Mouse (Mus musculus): ENCODE measurements around the gene Dclk3.

Dclk3 gene

DNA sequence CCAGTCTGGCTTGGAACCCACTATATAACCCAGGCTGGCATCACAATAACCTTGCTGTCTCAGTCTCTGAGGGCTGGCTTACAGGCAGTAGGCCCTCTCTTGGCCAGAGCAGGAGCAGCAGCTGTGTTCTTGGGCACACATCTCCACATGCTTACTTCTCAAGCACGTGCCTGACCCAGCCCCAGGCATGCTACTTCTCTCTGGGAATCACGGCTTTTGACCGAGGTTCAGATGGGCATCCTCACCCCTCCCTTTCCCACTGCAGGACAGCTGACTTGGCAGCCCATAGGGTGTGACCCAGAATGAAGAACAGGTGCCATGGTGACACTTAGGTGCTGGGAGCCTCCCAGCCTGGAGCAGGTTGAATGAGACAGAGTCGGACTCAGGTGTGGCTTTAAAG, 52.4 kb downstream of the Dclk3 start:
- no peak for DNase-seq

DNA sequence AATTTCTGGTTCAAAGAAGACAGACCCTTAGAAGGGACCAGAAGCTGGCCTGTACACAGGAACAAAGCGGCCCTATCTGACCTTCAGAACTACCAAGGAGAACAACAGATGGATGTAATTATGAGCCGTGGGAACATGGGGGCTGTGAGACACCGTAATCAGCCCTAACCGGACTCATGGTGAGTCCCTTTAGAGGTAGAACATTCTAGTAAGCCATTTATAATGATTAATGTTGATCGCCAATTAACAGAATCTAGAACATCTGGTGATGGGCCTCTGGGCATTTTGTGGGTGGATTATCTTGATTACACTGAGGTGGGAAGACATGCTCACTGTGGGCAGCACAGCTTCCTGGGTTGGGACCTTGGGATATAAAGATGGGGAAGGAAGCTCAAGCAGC, 54.6 kb downstream of the Dclk3 start:
- no peak for DNase-seq

DNA sequence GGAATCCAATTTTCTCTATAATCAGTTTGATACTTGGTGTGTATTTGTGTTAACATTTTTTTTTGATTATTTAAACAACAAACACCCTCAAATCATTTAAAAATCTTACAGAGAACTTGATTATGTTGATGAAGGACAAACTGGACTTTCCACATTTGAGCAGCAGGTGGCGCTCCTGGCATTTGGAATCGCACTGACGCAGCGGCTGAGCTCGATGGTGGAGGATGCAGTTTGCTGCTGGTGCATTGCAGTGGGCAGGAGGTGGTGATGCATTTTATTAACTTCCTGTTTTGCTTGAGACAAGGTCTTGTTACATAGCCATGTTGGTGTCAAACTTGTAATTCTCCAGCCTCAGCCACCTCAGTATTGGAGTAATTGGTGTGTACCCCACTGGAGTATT, 56.7 kb downstream of the Dclk3 start:
- peak; percentile 70 for DNase-seq

DNA sequence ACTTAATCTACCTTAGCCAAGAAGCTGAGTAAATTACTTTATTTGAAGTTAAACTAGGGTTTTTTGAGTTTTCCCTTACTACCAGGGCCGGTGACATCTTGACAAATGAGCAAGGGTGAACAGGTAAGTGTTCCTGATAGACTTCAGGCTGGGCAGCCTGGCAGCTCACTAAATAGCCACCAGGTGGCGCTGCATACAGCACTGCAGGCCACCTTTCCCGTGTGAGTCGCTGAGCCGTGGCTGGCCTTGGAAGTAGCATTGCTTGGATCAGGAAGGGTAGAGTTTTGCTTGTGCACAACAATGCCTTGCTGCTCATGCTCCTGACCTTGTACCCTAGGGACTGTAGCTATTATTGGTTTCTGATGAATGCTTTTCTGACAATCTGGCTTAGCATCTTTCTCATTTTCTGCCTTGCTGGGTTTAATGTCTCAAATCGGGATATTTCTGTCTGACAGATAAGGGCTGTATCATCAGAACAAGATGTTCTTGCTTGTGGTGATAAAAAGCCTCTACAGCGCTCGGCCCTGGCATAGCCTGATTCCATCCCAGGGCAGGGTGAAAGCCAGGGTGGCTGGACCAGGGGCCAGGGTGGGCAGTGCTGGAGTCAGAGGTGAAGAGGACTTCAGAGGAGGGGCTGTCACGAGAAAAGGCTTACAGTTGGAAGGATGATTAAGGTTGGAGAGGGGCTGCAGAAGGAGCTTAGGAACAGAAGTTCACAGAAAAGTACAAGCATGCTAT, 58.4 kb downstream of the Dclk3 start:
- DNase-seq, result peak; percentile 78

DNA sequence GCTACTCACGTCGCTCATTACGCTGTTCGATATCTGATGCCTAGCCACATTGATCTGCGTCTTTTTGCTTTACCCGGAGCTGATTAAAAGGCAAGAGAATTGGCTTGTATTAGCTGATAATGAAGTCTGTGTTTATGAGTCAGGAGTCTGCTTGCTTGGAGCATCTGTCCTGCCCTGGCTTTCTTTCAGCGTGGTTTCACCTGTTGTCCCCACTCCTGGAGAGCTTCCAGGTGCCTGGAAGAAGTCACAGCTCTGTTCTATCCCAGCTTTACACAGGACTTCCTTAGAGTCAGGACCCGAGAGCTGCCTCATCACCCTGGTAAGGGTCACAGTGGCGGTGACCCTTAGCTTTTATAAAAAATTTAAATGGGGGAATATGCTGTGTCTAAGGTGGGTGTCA, 61.3 kb downstream of the Dclk3 start:
- no peak for DNase-seq

DNA sequence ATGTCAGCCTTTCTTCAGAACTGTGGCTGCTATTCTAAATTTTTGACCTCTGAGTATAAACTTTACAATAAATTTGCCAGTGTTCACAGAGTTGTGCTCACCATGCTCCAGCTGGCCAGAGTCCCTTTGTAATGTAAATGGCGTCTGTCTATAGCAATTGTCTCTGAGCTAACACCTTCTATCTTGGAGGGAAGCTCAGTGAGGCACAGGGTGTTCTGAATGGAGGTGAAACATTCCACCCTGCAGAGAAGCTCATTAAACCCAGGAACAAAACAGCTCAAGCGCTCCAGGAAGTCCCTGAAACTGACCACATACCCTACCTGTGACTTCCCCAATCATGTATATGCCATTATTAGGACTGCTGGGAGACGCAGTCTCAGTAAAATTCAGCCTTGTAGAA, 67.2 kb downstream of the Dclk3 start:
- DNase-seq, result no peak

DNA sequence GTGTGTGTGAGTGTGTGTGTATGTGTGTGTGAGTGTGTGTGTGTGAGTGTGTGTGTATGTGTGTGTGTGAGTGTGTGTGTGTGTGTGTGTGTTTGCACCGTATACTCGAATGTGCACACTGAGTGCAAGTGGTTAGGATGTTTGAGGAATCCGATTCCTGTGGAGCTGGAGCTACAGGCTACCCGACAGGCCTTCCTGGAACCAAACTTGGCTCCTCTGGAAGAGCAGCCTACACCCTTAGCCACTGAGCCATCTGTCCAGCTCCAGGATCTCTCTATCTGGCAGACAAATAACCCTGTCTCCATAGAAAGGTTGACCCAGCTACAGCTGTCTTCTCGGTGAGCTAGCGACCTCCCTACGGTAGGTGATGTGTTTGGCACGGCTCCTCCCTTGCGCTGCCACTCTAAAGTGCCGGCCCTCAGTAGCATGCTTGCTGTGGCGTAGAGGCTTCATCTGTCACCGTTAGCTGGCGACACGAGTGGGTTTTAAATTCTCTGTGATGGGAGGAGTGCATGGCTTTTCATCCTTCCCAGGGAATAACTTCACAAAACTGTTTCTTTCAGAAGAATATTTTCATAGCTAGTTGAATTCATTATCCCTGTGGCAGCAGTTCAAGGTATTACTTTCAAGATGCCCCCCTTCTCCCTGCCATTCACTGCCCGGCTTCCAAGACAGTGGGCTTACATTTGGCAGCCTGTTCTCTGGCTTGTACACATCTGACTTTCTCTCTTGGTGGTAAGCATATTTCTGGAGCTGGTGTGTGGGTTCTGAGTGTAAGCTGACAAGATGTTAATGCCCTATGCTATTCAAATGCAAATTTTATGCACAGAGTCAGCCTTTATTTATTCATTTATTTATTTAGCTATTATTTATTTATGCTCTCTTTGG, 75.9 kb downstream of the Dclk3 start:
- no peak for DNase-seq

DNA sequence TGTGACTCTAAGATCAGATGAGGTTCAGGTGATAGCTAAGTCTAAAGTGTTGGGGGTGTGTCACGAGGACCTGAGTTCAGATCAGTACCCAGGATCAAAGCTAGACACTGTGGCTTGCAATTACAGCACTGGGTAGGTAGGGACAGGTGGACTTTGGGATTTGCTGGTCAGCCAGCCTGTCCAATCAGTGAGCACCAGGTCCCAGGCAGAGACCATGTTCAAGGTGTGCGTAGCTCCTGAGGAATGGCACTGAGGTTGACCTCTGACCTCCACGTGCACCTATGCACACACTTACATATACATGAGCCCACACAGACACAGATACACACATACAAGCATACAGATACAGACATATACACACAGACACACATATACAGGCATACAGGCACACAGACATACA, 76.7 kb downstream of the Dclk3 start:
- no peak for DNase-seq

DNA sequence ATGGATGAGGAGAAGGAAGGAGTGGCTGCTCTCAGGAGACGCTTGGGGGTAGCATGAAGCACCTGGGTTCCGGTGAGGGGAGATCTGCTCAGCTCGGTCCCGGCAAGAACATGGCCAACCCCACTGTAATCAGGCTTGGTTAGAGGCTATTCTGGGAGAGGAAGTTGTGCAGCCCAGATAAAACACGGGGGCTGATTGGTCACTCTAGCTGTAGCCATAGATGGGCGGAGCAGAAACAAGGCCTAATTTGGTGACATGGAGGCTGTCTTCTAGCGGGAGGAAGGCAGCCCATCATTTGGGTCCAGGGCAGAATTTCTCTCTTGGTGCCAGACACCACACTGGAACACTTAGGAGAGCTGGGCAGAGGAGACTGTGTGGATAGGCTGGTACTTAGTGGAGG, 83.3 kb downstream of the Dclk3 start:
- no peak for DNase-seq

DNA sequence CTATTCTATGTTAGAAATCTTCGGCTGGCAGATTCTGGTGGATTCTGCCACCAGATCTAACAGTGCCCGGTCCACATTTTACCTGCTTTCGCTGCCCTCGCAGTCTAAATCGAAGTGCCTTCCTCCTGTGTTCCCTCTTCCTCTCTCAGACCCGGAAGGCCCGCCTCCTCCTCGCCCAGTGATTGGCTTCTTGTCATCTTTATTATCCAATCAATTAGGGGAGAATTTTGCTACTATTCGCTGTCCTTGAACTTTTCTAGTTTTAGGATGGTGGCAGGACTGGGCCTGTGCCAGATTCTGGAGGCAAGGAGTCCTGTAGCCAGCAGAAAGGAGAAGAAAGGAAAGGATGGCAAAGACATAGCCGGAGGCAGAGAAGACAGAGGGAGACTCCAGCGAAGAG, 84.2 kb downstream of the Dclk3 start:
- no peak for DNase-seq

DNA sequence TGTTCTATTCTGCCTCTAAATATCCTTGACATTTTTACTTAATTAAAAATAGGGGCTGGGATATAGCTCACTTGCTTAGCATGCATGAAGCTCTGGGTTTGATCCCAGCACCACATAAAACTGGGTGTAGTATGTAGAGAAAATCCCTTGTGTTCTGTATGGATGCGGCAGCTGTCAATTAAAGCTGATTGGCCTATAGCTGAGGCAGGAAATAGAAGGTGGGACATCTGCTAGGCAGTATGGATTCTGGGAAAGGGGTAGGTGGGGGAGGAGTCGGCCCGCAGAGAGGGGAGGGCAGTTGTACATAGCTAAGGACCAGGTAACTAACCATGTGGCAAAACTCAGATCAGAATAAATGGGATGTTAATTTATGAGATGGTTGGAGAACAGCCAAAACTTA, 85.0 kb downstream of the Dclk3 start:
- DNase-seq, result no peak

DNA sequence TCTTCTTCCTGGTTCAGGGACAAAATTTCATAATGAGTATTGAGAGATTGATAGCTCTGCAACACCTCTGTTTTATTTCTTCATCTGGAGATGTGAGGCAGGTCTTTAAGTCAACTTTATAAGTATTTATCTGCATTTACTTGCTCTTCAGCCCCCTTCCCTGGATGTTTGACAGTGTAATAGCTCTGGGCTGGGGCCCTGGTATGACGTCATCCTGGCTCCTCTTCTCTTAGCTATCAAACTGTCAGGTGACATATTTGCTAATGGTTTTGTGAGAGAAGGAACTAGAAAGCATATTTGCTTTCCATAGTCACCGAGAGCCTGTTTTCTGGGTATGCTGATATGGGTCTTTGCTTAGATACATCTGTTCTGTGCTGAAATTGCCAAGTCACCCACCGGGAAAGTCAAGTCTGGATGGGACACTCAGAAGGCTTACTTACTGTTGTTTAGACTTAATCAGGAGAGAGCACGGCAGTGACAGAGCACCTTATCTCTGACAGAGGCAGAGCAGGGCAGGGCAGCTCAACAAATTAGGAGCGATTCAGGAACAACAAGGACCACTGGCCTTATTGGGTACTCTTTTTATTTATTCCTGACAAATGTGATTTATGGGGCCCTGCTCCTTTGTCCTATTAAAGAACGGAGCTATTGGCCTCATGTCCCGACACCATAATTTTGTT, 96.0 kb downstream of the Dclk3 start:
- DNase-seq, result no peak

DNA sequence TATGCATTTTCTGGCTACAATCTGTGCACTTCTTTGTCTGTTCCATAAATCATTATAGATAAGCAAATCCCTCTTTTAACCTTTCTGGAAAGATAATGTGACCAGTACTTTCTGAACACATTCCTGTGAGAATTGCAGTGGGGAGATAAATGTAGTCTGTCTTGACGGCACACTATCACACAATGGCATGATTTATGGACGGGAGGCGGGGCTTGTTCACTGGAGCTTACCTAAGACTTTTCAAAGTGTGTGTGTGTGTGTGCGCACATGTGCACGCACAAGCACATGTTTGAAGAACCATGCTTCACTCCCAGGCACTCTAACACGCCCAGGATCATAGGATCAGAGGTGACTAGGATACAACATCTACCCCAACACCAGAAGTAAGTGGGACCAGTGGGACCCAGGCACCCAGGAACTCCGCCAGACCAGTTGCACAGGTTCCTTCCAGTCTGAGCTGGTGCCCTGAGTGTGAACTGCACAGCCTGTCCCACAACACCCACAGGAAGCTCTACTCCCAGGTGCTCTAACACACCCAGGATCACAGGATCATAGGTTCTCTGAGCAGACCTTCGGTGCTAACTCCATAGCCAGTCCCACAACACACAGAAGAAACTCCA, 96.7 kb downstream of the Dclk3 start:
- no peak for DNase-seq

All from cerebellum, adult 8-10 months (tissue).